Mouse (Mus musculus): ENCODE results near the gene Gm17584.
"Not testable (repeated sequence)": the region's sequence is repeated elsewhere in the genome, so short reads cannot be mapped to it uniquely, and the experiment has no call there.

The Gm17584 gene

DNA sequence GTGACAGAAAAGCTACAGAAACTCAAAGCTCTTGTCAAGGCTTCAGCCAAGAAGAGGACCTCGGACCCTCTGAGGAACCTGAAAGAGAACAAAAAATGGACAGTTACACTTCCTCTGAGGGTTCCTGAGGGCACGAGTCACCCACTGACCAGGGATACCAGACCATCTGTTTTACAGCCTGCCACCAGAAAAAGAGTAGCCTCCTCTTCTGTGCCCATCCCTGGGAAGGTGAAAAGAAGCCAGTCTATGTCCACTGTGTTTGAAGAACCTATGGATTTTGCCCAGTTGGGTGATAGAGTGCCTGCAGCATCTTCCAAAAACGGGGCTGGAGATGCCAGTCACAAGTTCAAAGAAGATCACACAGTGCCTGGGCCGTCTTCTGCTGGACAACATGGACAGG is at the start of gene Gm17584:
Gene Gm17584 (plus strand): TSS at position 301 of the 400 bp plus-strand sequence.
- not testable (repeated sequence) for DNase-seq (ENCODE audit: low read depth, low spot score)
